Mouse (Mus musculus) erythroblast, embryonic 14.5 days (primary cell): ENCODE measurements around the gene Stxbp4.

Source experiments
- GATA1 ChIP-seq: IDR thresholded peaks from 2 replicates; pipeline ENCODE4 v1.6.1; 2012; ENCODE audit warnings: low read length, inconsistent platforms, mixed read lengths
- TAL1 ChIP-seq: IDR thresholded peaks from 3 replicates; pipeline ENCODE4 v1.6.1; 2012; ENCODE audit warnings: low read length, inconsistent platforms, mixed read lengths

DNA sequence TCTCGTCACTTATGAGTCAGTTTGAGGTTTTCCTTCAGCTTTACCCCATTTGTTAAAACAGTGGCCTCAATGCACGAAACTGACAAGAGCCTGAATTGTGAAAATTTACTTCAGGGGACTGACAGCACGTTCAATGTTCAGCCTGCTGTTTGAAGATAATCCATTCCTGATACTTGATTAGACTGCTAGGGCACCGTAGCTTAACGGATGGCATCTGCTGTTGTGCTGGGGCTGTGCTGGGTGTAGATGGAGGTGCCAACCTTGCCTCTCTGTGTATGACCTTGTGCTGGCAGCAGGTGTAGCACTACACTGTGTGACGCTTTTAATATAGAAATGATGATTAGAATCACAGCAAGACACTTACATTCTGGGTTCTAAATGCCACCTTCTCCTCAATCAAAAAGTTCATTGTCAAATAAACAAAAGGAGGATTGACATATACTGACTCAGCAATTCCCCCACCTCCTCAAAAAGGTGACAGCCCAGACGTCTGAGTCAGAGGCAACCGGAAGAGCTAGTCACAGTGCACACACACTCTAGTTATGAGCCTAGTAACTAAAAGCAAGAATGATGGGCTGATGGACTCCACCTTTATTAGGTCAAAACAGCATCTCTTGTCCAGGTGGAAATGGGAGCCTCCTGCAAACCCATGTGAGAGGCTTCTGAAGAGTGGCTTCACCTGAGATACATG is 61.5 kb downstream of the Stxbp4 start:
- TF ChIP-seq GATA1, result no peak
- no peak for TF ChIP-seq TAL1
